Mouse (Mus musculus): ENCODE data around the gene Gbx2.

- no peak for TF ChIP-seq CTCF (IDR thresholded peaks at IDR 0.05; ENCODE audit: borderline replicate concordance, extremely low read depth, insufficient read depth, insufficient read length)
- TF ChIP-seq POLR2A (IDR thresholded peaks at IDR 0.05; ENCODE audit: borderline replicate concordance, extremely low read depth, insufficient read depth, insufficient read length, poor library complexity, severe bottlenecking) = no peak
These were observed 28.4 kb upstream of the Gbx2 start for GRCm38 (mm10) chr1:89959393-89959792.
